In genomic region chr10:78163241-78163640, GRCm38 (mm10) we compare ENCODE assay signal across 11 mouse cellular contexts. TPM values are rescaled to one million over a fixed set of nuclear protein-coding genes. Genes with fewer than 3 reads are reported as not detected.
DNase-seq lines count a peak whose midpoint lies in the region; ATAC-seq and TF ChIP-seq lines count a peak whose summit lies in the region.
"Had no signal": no experiment of that assay in that cellular context is flagged by ENCODE, and none has a peak within 500 bp of the region (broad histone marks: within the 10 kb centered on the region; RNA-seq: fewer than 3 reads in every experiment).

No protein-coding gene starts in this region.

- no peak for TF ChIP-seq EP300 in stomach, postnatal 0 days (optimal IDR thresholded peaks at IDR 0.05)

- DNase-seq in cerebellum, adult 9-11 months: peak; percentile 54
- no peak for DNase-seq in cerebellum, postnatal 25 days
- no peak for DNase-seq in midbrain, postnatal 0 days (ENCODE audit: low spot score)
- DNase-seq in stomach, postnatal 0 days (ENCODE audit: low spot score): no peak
- no peak for DNase-seq in spleen, postnatal 10 days (ENCODE audit: low spot score in 2 of 2)

- no peak overlapping the region for H3K4me3 ChIP-seq in midbrain, postnatal 0 days (ENCODE audit: low read depth, low read length)
- H3K4me3 ChIP-seq in midbrain, embryonic 13.5 days (replicated peaks): no peak overlapping the region
- no peak overlapping the region for H3K4me3 ChIP-seq in stomach, embryonic 15.5 days (replicated peaks)
- no peak overlapping the region for H3K4me3 ChIP-seq in stomach, postnatal 0 days (ENCODE audit: low read depth, low read length)
- no peak overlapping the region for H3K4me3 ChIP-seq in intestine, postnatal 0 days (ENCODE audit: low read depth, low read length)
- H3K4me3 ChIP-seq: embryonic facial prominence, embryonic 12.5 days; forebrain, embryonic 12.5 days had no signal

- no peak overlapping the region for H3K27ac ChIP-seq in midbrain, postnatal 0 days (ENCODE audit: low read depth, low read length)
- H3K27ac ChIP-seq in midbrain, embryonic 13.5 days: no peak overlapping the region
- 0 out of 2 replicates have a peak overlapping the region, but pooled peaks have one; percentile 35 for H3K27ac ChIP-seq in stomach, embryonic 15.5 days
- H3K27ac ChIP-seq in stomach, postnatal 0 days (replicated peaks): peak overlapping the region; percentile 49; the same call in 1 of the 2 replicates
- no peak overlapping the region for H3K27ac ChIP-seq in intestine, postnatal 0 days (ENCODE audit: low read depth, low read length)
- H3K27ac ChIP-seq: embryonic facial prominence, embryonic 12.5 days; forebrain, embryonic 12.5 days had no signal

- no peak overlapping the region for H3K4me2 ChIP-seq in midbrain, postnatal 0 days (ENCODE audit: low read depth, low read length, poor library complexity, severe bottlenecking)
- H3K4me2 ChIP-seq in midbrain, embryonic 13.5 days (replicated peaks): no peak overlapping the region
- H3K4me2 ChIP-seq in stomach, embryonic 15.5 days: no peak overlapping the region
- no peak overlapping the region for H3K4me2 ChIP-seq in stomach, postnatal 0 days (replicated peaks; ENCODE audit: low read depth)
- no peak overlapping the region for H3K4me2 ChIP-seq in intestine, postnatal 0 days (replicated peaks; ENCODE audit: low read depth)
- H3K4me2 ChIP-seq: embryonic facial prominence, embryonic 12.5 days; forebrain, embryonic 12.5 days had no signal

- no peaks in the 10 kb centered on the region for H3K27me3 ChIP-seq in midbrain, postnatal 0 days (ENCODE audit: insufficient read depth, low read length)
- no peaks in the 10 kb centered on the region for H3K27me3 ChIP-seq in midbrain, embryonic 13.5 days
- H3K27me3 ChIP-seq in stomach, embryonic 15.5 days (replicated peaks): no peaks in the 10 kb centered on the region
- no peaks in the 10 kb centered on the region for H3K27me3 ChIP-seq in stomach, postnatal 0 days (ENCODE audit: control insufficient read depth, insufficient read depth, low read length)
- H3K27me3 ChIP-seq in intestine, postnatal 0 days (replicated peaks; ENCODE audit: control insufficient read depth, insufficient read depth, low read length): no peaks in the 10 kb centered on the region
- H3K27me3 ChIP-seq: embryonic facial prominence, embryonic 12.5 days; forebrain, embryonic 12.5 days had no signal

- no peak overlapping the region for H3K9ac ChIP-seq in midbrain, postnatal 0 days (replicated peaks; ENCODE audit: low read length, poor library complexity, severe bottlenecking)
- H3K9ac ChIP-seq in midbrain, embryonic 13.5 days (replicated peaks): no peak overlapping the region
- H3K9ac ChIP-seq in stomach, embryonic 15.5 days: no peak overlapping the region
- no peak overlapping the region for H3K9ac ChIP-seq in stomach, postnatal 0 days (ENCODE audit: low read length)
- H3K9ac ChIP-seq in intestine, postnatal 0 days (ENCODE audit: low read depth, low read length): no peak overlapping the region
- H3K9ac ChIP-seq: embryonic facial prominence, embryonic 12.5 days; forebrain, embryonic 12.5 days had no signal

- peaks cover 49% of the 10 kb centered on the region for H3K36me3 ChIP-seq in midbrain, postnatal 0 days (ENCODE audit: insufficient read depth, low read length)
- H3K36me3 ChIP-seq in midbrain, embryonic 13.5 days: peaks cover 65% of the 10 kb centered on the region
- H3K36me3 ChIP-seq in stomach, embryonic 15.5 days: peaks cover 43% of the 10 kb centered on the region
- peaks cover 20% of the 10 kb centered on the region for H3K36me3 ChIP-seq in stomach, postnatal 0 days (ENCODE audit: control insufficient read depth, insufficient read depth, low read length)
- H3K36me3 ChIP-seq in intestine, postnatal 0 days (ENCODE audit: control insufficient read depth, insufficient read depth): peaks cover 68% of the 10 kb centered on the region

- H3K4me1 ChIP-seq in midbrain, postnatal 0 days (ENCODE audit: insufficient read depth, low read length): 0 out of 2 replicates have a peak, but pooled peaks cover 8% of the 10 kb centered on the region
- peaks cover 18% of the 10 kb centered on the region for H3K4me1 ChIP-seq in midbrain, embryonic 13.5 days (replicated peaks)
- H3K4me1 ChIP-seq in stomach, embryonic 15.5 days: peaks cover 9% of the 10 kb centered on the region
- H3K4me1 ChIP-seq in stomach, postnatal 0 days (replicated peaks; ENCODE audit: control insufficient read depth, insufficient read depth): 0 out of 2 replicates have a peak, but pooled peaks cover 3% of the 10 kb centered on the region
- 0 out of 2 replicates have a peak, but pooled peaks cover 3% of the 10 kb centered on the region for H3K4me1 ChIP-seq in intestine, postnatal 0 days (replicated peaks; ENCODE audit: control insufficient read depth, insufficient read depth, low read length)

- 0 out of 2 replicates have a peak, but pooled peaks have one; percentile 8 for ATAC-seq in midbrain, postnatal 0 days (ENCODE audit: low FRiP score)
- ATAC-seq in midbrain, embryonic 13.5 days: no peak
- no peak for ATAC-seq in stomach, embryonic 15.5 days (ENCODE audit: insufficient read depth, low FRiP score, low read depth)
- no peak for ATAC-seq in stomach, postnatal 0 days (ENCODE audit: low FRiP score, low TSS enrichment)
- ATAC-seq in intestine, postnatal 0 days: no peak
- ATAC-seq: forebrain, embryonic 14.5 days had no signal

- 96% methylated on average over 9 of the region's 9 CpGs for WGBS in midbrain, postnatal 0 days
- WGBS in midbrain, embryonic 13.5 days: 93% methylated on average over 9 of the region's 9 CpGs
- WGBS in stomach, embryonic 15.5 days: 90% methylated on average over 9 of the region's 9 CpGs
- 88% methylated on average over 9 of the region's 9 CpGs for WGBS in stomach, postnatal 0 days
- WGBS in intestine, postnatal 0 days: 95% methylated on average over 9 of the region's 9 CpGs

- H3K9me3 ChIP-seq in midbrain, postnatal 0 days (ENCODE audit: low read length): no peaks in the 10 kb centered on the region
- H3K9me3 ChIP-seq in midbrain, embryonic 13.5 days: no peaks in the 10 kb centered on the region
- H3K9me3 ChIP-seq in stomach, embryonic 15.5 days: no peaks in the 10 kb centered on the region
- H3K9me3 ChIP-seq in stomach, postnatal 0 days (ENCODE audit: control insufficient read depth, low read length): no peaks in the 10 kb centered on the region
- no peaks in the 10 kb centered on the region for H3K9me3 ChIP-seq in intestine, postnatal 0 days (ENCODE audit: control insufficient read depth)
- H3K9me3 ChIP-seq: embryonic facial prominence, embryonic 12.5 days; forebrain, embryonic 12.5 days had no signal

- no peak for TF ChIP-seq CTCF in midbrain, postnatal 0 days (IDR thresholded peaks at IDR 0.05)
- no peak for TF ChIP-seq CTCF in stomach, postnatal 0 days (IDR thresholded peaks at IDR 0.05; ENCODE audit: low read depth)
- no peak for TF ChIP-seq CTCF in intestine, postnatal 0 days (IDR thresholded peaks at IDR 0.05; ENCODE audit: low read depth)

RNA-seq across cellular contexts. Expression of gene D10Jhu81e, which starts 6.3 kb away (rescaled TPM):
- 80.0 and 119 TPM in 2 replicates for total RNA-seq in midbrain, postnatal 0 days (2014; rRNA removed)
- 24.1 and 26.7 TPM in 2 replicates for polyA plus RNA-seq in midbrain, postnatal 0 days (2015; fragmentation: Nextera tagmentation; extraction: Ambion mirVana)
- polyA plus RNA-seq in midbrain, embryonic 13.5 days (2015; fragmentation: Nextera tagmentation; extraction: Ambion mirVana): 20.3 and 22.7 TPM in 2 replicates
- 32.7 and 40.2 TPM in 2 replicates for polyA plus RNA-seq in stomach, embryonic 15.5 days (2015; fragmentation: Nextera tagmentation; extraction: Ambion mirVana)
- 28.4 and 33.9 TPM in 2 replicates for polyA plus RNA-seq in stomach, postnatal 0 days (2015; fragmentation: Nextera tagmentation; extraction: Ambion mirVana)
- polyA plus RNA-seq in intestine, postnatal 0 days (2015; fragmentation: Nextera tagmentation; extraction: Ambion mirVana): 21.9 and 23.9 TPM in 2 replicates

RNA-seq across cellular contexts. Expression of gene Pwp2, which starts 21.7 kb away (rescaled TPM):
- 21.9 and 24.5 TPM in 2 replicates for total RNA-seq in midbrain, postnatal 0 days (2014; rRNA removed)
- polyA plus RNA-seq in midbrain, postnatal 0 days (2015; fragmentation: Nextera tagmentation; extraction: Ambion mirVana): 13.4 and 14.2 TPM in 2 replicates
- polyA plus RNA-seq in midbrain, embryonic 13.5 days (2015; fragmentation: Nextera tagmentation; extraction: Ambion mirVana): 16.8 and 18.1 TPM in 2 replicates
- 14.6 and 17.3 TPM in 2 replicates for polyA plus RNA-seq in stomach, embryonic 15.5 days (2015; fragmentation: Nextera tagmentation; extraction: Ambion mirVana)
- 6.2 and 7.1 TPM in 2 replicates for polyA plus RNA-seq in stomach, postnatal 0 days (2015; fragmentation: Nextera tagmentation; extraction: Ambion mirVana)
- 4.2 TPM in 2 replicates for polyA plus RNA-seq in intestine, postnatal 0 days (2015; fragmentation: Nextera tagmentation; extraction: Ambion mirVana)

Comparison
In these comparisons a context has a peak if more than half of its experiments do, and no peak if none do; other contexts are left out.
1. H3K27ac ChIP-seq: peak in stomach, embryonic 15.5 days (single experiment) and stomach, postnatal 0 days (single experiment); none in midbrain, postnatal 0 days (single experiment), midbrain, embryonic 13.5 days (single experiment) and intestine, postnatal 0 days (single experiment).